Mouse (Mus musculus) lung, embryonic 14.5 days (tissue): ENCODE results near the gene Lrrc39. TPM values are rescaled to one million over a fixed set of nuclear protein-coding genes. Genes with fewer than 3 reads are reported as not detected.
"Not testable (repeated sequence)": the region's sequence is repeated elsewhere in the genome, so short reads cannot be mapped to it uniquely, and the experiment has no call there.

Experiments used
- ATAC-seq: fragments of 200-750 bp; cut with Nextera tagmentation; 2 replicates; pipeline ENCODE4 v1.8.0; 2017; ENCODE audit warnings: mild to moderate bottlenecking, moderate TSS enrichment, moderate library complexity; ENCODE audit not compliant: insufficient read depth
- DNase-seq: peaks from one replicate; pipeline ENCODE4 v3.0.0-alpha.2; 2015
- H3K27ac ChIP-seq: fragments of 300-500 bp; sonication (generic); 2 replicates; pipeline ENCODE4 v1.5.1; 2014; ENCODE audit warnings: low read depth, mild to moderate bottlenecking, moderate library complexity
- H3K27me3 ChIP-seq: fragments of 300-500 bp; sonication (generic); 2 replicates; pipeline ENCODE4 v1.6.1; 2014; ENCODE audit warnings: low read length, control low read depth; ENCODE audit not compliant: insufficient read depth
- H3K36me3 ChIP-seq: fragments of 300-500 bp; sonication (generic); 2 replicates; pipeline ENCODE4 v1.6.1; 2014; ENCODE audit warnings: control low read depth; ENCODE audit not compliant: insufficient read depth
- H3K4me1 ChIP-seq: fragments of 300-500 bp; sonication (generic); 2 replicates; pipeline ENCODE4 v1.6.1; 2014; ENCODE audit warnings: antibody characterized with exemption, control low read depth; ENCODE audit not compliant: insufficient read depth
- H3K4me2 ChIP-seq: fragments of 300-500 bp; sonication (generic); 2 replicates; pipeline ENCODE4 v1.6.1; 2014; ENCODE audit warnings: mild to moderate bottlenecking
- H3K4me3 ChIP-seq: fragments of 300-500 bp; sonication (generic); 2 replicates; pipeline ENCODE4 v1.5.1; 2014; ENCODE audit warnings: low read depth, low read length
- H3K9ac ChIP-seq: fragments of 300-500 bp; sonication (generic); 2 replicates; pipeline ENCODE4 v1.6.1; 2014
- H3K9me3 ChIP-seq: fragments of 300-500 bp; sonication (generic); 2 replicates; pipeline ENCODE4 v1.6.1; 2016; ENCODE audit warnings: low read depth, low read length, control low read depth
- CTCF ChIP-seq: IDR thresholded peaks from 2 replicates; pipeline ENCODE4 v1.5.1; 2016; ENCODE audit warnings: antibody characterized with exemption, low read depth
- WGBS: fragments of 180-500 bp; shearing (Covaris S2); extraction: QIAGEN DNeasy Blood & Tissue Kit; methylation state at CpG from one replicate; pipeline ENCODE4 v1.1.7; 2014; 5-methylcytosine and 5-hydroxymethylcytosine counted together
- polyA plus RNA-seq: library from polyadenylated mRNA; unstranded; fragments of >200 nt; fragmentation: Nextera tagmentation; extraction: Ambion mirVana; gene quantifications from 2 replicates; pipeline ENCODE4 v1.2.1, GENCODE M21; 2014

The Lrrc39 gene
- polyA plus RNA-seq, 1 experiment from 2014 or later, result 0.22 TPM

DNA sequence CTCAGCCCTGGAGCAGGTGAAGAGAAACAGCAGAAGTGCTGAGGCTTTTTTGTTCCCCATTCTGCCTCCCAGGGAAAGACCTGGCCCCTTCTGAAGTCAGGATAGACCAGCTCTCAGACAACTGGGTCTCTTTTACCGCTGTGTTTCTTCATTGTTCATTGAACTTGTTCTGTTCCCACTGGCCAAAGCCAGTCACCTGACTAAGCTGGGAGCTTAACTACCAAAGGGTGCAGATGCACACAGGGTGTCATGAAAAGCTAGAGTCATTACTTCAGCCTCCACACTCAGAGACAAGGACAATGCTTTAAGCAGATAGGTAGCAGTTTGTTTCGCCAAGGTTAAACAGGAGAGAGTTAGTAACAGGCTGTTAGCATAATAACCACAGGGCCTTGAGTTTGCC is 20.7 kb upstream of the Lrrc39 start:
- no peak overlapping the region for H3K4me3 ChIP-seq
- no peaks in the 10 kb centered on the region for H3K9me3 ChIP-seq
- no peak for DNase-seq
- H3K27me3 ChIP-seq, result no peaks in the 10 kb centered on the region
- H3K4me2 ChIP-seq, result no peak overlapping the region
- H3K4me1 ChIP-seq, result no peaks in the 10 kb centered on the region
- WGBS, result 81% methylated on average over 2 of the region's 2 CpGs
- TF ChIP-seq CTCF, result no peak
- no peak overlapping the region for H3K9ac ChIP-seq
- no peak for ATAC-seq
- H3K27ac ChIP-seq, result no peak overlapping the region
- H3K36me3 ChIP-seq, result peaks cover 27% of the 10 kb centered on the region

DNA sequence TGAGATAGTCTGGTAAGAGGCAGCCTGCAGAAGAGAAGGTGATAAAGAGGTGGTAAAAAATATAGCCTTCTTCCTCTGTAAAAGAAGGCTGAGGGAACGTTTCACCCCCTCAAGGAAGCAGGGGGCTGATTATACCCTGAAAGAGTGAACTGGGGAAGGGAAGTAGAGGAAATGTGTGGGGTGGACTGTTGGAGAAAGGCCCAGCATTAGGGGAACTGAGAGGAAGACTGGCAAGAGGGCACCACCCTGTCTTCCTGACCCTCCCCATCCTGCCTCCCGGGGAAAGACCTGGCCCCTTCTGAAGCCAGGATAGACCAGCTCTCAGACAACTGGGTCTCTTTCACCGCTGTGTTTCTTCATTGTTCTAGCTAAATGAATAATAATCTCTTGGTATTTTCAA is 20.2 kb upstream of the Lrrc39 start:
- WGBS, result 65% methylated on average over 3 of the region's 3 CpGs
- no peak for TF ChIP-seq CTCF
- no peak for ATAC-seq
- Histone ChIP-seq H3K4me2 (no peak overlapping the region), H3K9me3 (no peaks in the 10 kb centered on the region), H3K4me1 (no peaks in the 10 kb centered on the region), H3K27ac (no peak overlapping the region), H3K4me3 (no peak overlapping the region), H3K36me3 (peaks cover 30% of the 10 kb centered on the region), H3K27me3 (no peaks in the 10 kb centered on the region), H3K9ac (no peak overlapping the region)
- DNase-seq, result no peak

DNA sequence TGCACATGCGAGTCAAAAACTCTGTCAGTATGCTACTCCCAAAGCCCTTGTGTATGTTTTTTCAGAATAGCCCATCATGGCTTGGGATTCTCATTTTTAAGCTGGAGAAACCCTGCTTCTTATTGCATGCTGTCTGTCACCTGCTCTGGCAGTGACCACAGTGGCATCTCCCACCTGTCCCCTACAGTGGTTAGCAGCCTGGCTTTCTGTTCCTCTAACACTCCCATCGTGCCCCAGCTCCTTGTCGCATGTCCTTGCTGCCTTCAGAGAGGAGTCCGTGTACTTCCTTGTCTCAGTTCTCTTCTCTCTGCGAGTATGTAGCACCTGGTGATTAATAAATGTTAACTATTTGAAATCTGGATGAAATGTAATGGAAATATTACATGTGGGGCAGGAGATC is 15.3 kb upstream of the Lrrc39 start:
- no peaks in the 10 kb centered on the region for H3K27me3 ChIP-seq
- no peak for ATAC-seq
- H3K9me3 ChIP-seq, result no peaks in the 10 kb centered on the region
- no peak overlapping the region for H3K9ac ChIP-seq
- DNase-seq, result no peak
- peaks cover 28% of the 10 kb centered on the region for H3K36me3 ChIP-seq
- 85% methylated on average over 5 of the region's 5 CpGs for WGBS
- H3K4me3 ChIP-seq, result no peak overlapping the region
- no peak for TF ChIP-seq CTCF
- no peaks in the 10 kb centered on the region for H3K4me1 ChIP-seq
- no peak overlapping the region for H3K4me2 ChIP-seq
- H3K27ac ChIP-seq, result no peak overlapping the region

DNA sequence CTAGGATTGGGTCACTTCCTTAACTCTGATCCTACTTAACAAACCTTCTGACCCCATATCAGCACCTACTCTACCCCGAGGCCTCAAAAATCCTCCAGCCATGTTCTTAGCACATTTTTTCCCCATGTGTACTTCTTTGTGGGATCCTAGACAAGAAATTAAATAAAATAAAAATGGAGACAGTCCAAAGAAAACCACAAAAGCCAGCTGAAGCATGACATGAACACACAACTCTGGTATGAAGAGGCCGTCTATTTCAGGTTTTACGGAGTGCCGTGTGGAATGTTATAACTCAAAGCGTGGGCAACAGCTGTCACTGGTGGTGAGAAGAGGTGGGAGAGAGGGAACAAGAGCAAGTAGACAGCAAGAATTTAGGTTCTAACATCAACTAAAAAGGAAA is 11.4 kb upstream of the Lrrc39 start:
- H3K27ac ChIP-seq, result no peak overlapping the region
- 89% methylated on average over 5 of the region's 5 CpGs for WGBS
- H3K4me2 ChIP-seq, result no peak overlapping the region
- no peaks in the 10 kb centered on the region for H3K9me3 ChIP-seq
- TF ChIP-seq CTCF, result no peak
- H3K4me1 ChIP-seq, result no peaks in the 10 kb centered on the region
- no peak for DNase-seq
- H3K27me3 ChIP-seq, result no peaks in the 10 kb centered on the region
- H3K36me3 ChIP-seq, result peaks cover 18% of the 10 kb centered on the region
- no peak overlapping the region for H3K4me3 ChIP-seq
- H3K9ac ChIP-seq, result no peak overlapping the region
- ATAC-seq, result no peak

DNA sequence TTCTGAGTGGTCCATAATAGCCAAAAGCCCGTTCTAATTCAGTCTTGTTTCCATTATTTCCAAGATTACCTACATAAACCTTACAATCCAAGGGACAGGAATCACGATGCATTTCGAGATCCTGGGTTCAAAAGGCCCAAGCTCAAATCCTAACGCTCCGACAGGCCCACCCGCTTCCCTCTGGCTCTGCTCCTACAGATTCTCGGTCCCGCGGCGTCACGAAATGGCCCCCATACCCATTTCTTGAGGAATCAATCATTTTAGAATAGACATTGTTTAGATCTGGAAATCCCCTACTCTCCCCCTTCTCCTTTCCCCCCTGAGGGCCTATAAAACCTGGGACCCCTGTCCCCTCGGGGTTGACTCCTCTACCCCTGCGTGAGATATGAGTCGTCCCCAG is 1.5 kb upstream of the Lrrc39 start:
- H3K27me3 ChIP-seq, ATAC-seq, H3K27ac ChIP-seq, DNase-seq, H3K4me3 ChIP-seq, H3K4me2 ChIP-seq, H3K4me1 ChIP-seq, H3K36me3 ChIP-seq, H3K9me3 ChIP-seq, H3K9ac ChIP-seq: not testable (repeated sequence)
- 92% methylated on average over 13 of the region's 14 CpGs for WGBS

DNA sequence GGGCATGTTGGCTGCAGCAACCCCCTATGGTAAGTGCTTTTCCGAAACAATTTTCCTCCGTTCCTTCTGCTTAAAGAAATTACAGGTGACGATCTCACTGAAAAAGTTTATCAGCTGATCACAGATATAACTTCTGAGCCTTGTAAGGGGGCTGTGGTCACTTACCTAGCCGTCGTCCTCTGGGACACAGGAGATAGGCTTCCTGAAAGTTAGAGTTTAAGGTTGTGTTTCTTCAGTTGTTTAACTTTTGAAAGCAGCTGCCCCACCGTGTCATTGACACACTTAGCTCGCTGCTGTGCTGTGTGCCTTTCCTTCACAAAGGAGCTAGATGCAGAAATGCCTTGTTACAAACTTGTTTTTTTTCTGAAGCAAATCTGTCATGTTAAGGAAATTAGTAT is 321 bp downstream of the Lrrc39 start:
- peak overlapping the region; percentile 42; the same call in 1 of the 2 replicates for H3K27ac ChIP-seq
- 0 out of 2 replicates have a peak overlapping the region, but pooled peaks have one; percentile 4 for H3K9ac ChIP-seq
- WGBS, result 56% methylated on average over 7 of the region's 7 CpGs
- H3K4me3 ChIP-seq, result peak overlapping the region; percentile 2; the same call in 1 of the 2 replicates
- peak overlapping the region; percentile 37 for H3K4me2 ChIP-seq
- H3K36me3 ChIP-seq, result no peaks in the 10 kb centered on the region
- no peak for TF ChIP-seq CTCF
- H3K4me1 ChIP-seq, result no peaks in the 10 kb centered on the region
- H3K9me3 ChIP-seq, result no peaks in the 10 kb centered on the region
- ATAC-seq, result no peak
- DNase-seq, result no peak
- no peaks in the 10 kb centered on the region for H3K27me3 ChIP-seq

DNA sequence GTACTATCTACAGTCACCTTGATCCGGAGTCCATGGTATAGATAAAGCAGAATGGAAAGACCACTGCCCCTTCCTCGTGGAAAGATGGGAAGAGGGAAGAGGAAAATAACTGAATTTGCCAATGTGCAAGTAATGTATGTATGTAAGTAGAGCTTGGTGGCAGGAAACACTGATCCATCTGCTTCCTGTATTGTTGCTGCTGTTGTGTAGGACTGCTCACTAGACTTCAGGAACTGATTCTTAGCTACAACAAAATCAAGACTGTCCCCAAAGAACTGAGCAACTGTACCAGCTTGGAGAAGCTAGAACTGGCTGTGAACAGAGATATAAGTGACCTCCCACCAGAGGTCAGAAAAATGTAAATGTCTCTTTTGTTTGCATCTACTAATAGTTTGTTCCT is 7.9 kb downstream of the Lrrc39 start:
- DNase-seq, result no peak
- no peak overlapping the region for H3K4me3 ChIP-seq
- H3K27ac ChIP-seq, result no peak overlapping the region
- ATAC-seq, result no peak
- H3K4me2 ChIP-seq, result no peak overlapping the region
- no peak for TF ChIP-seq CTCF
- 56% methylated on average over 2 of the region's 2 CpGs for WGBS
- H3K4me1 ChIP-seq, result no peaks in the 10 kb centered on the region
- H3K9me3 ChIP-seq, result no peaks in the 10 kb centered on the region
- H3K27me3 ChIP-seq, result no peaks in the 10 kb centered on the region
- H3K36me3 ChIP-seq, result no peaks in the 10 kb centered on the region
- H3K9ac ChIP-seq, result no peak overlapping the region

DNA sequence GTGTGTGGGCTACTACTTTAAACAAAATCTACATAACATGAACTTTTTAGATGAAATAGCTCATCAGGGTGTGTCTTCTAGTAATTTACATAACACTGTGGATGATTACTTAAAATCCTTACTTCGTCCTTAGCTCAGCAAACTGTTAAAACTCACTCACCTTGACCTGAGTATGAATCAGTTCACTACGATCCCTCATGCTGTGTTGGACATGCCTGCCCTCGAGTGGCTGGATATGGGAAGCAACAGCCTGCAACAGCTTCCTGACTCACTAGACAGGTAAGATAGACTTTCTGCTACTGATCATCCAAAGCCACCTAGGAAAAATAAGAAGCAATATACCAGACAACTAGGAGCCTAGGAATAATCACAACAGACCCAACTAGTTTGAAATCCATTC is 14.5 kb downstream of the Lrrc39 start:
- peak; percentile 46 for TF ChIP-seq CTCF
- 56% methylated on average over 3 of the region's 3 CpGs for WGBS
- Histone ChIP-seq H3K9ac (no peak overlapping the region), H3K9me3 (no peaks in the 10 kb centered on the region), H3K4me1 (no peaks in the 10 kb centered on the region), H3K4me2 (no peak overlapping the region), H3K27me3 (no peaks in the 10 kb centered on the region), H3K36me3 (peaks cover 27% of the 10 kb centered on the region), H3K27ac (no peak overlapping the region), H3K4me3 (no peak overlapping the region)
- ATAC-seq, result no peak
- peak; percentile 14 for DNase-seq
